Mouse (Mus musculus): ENCODE data around the gene Rab11fip4. TPM values are rescaled to one million over a fixed set of nuclear protein-coding genes. Genes with fewer than 3 reads are reported as not detected.

Gene Rab11fip4
- polyA plus RNA-seq, 1 experiment from 2014 or later: 16.3 TPM

GRCm38 (mm10) chr11:79725005-79725404, 134.0 kb downstream of the Rab11fip4 start:
- no peaks in the 10 kb centered on the region for H3K27me3 ChIP-seq (replicated peaks; ENCODE audit: low read depth, poor library complexity, severe bottlenecking)
- no peak for DNase-seq (ENCODE audit: low spot score)
- H3K4me1 ChIP-seq: peaks cover 18% of the 10 kb centered on the region
- H3K36me3 ChIP-seq (replicated peaks): no peaks in the 10 kb centered on the region
- WGBS: 92% methylated on average over 6 of the region's 6 CpGs
- no peaks in the 10 kb centered on the region for H3K9me3 ChIP-seq
- no peak overlapping the region for H3K27ac ChIP-seq (replicated peaks)
- H3K4me3 ChIP-seq: no peak overlapping the region

GRCm38 (mm10) chr11:79729231-79730047, 138.4 kb downstream of the Rab11fip4 start:
- no peak for DNase-seq (ENCODE audit: low spot score)
- H3K27ac ChIP-seq (replicated peaks): no peak overlapping the region
- H3K9me3 ChIP-seq: no peaks in the 10 kb centered on the region
- no peaks in the 10 kb centered on the region for H3K27me3 ChIP-seq (replicated peaks; ENCODE audit: low read depth, poor library complexity, severe bottlenecking)
- H3K36me3 ChIP-seq (replicated peaks): no peaks in the 10 kb centered on the region
- 0 out of 2 replicates have a peak, but pooled peaks cover 4% of the 10 kb centered on the region for H3K4me1 ChIP-seq
- H3K4me3 ChIP-seq: no peak overlapping the region
- WGBS: 88% methylated on average over 13 of the region's 13 CpGs

GRCm38 (mm10) chr11:79730462-79730861, 139.4 kb downstream of the Rab11fip4 start:
- no peaks in the 10 kb centered on the region for H3K9me3 ChIP-seq
- DNase-seq (ENCODE audit: low spot score): no peak
- H3K36me3 ChIP-seq (replicated peaks): no peaks in the 10 kb centered on the region
- no peak overlapping the region for H3K4me3 ChIP-seq
- H3K27ac ChIP-seq (replicated peaks): no peak overlapping the region
- WGBS: 78% methylated on average over 2 of the region's 2 CpGs
- H3K27me3 ChIP-seq (replicated peaks; ENCODE audit: low read depth, poor library complexity, severe bottlenecking): no peaks in the 10 kb centered on the region
- H3K4me1 ChIP-seq: 0 out of 2 replicates have a peak, but pooled peaks cover 4% of the 10 kb centered on the region

- H3K27ac ChIP-seq (replicated peaks): no peak overlapping the region
- H3K36me3 ChIP-seq (replicated peaks): no peaks in the 10 kb centered on the region
- H3K9me3 ChIP-seq: no peaks in the 10 kb centered on the region
- no peak overlapping the region for H3K4me3 ChIP-seq
- no peaks in the 10 kb centered on the region for H3K27me3 ChIP-seq (replicated peaks; ENCODE audit: low read depth, poor library complexity, severe bottlenecking)
- DNase-seq (ENCODE audit: low spot score): no peak
- H3K4me1 ChIP-seq: peaks cover 4% of the 10 kb centered on the region; the same call in 1 of the 2 replicates
- 87% methylated on average over 5 of the region's 5 CpGs for WGBS
These were observed 140.5 kb downstream of the Rab11fip4 start for GRCm38 (mm10) chr11:79731476-79731875.

GRCm38 (mm10) chr11:79733013-79733412, 142.0 kb downstream of the Rab11fip4 start:
- Histone ChIP-seq H3K9me3 (no peaks in the 10 kb centered on the region), H3K4me1 (peaks cover 20% of the 10 kb centered on the region), H3K36me3 (replicated peaks) (no peaks in the 10 kb centered on the region), H3K27ac (replicated peaks) (no peak overlapping the region), H3K27me3 (replicated peaks; ENCODE audit: low read depth, poor library complexity, severe bottlenecking) (no peaks in the 10 kb centered on the region), H3K4me3 (no peak overlapping the region)
- DNase-seq (ENCODE audit: low spot score): no peak
- WGBS: 90% methylated on average over 6 of the region's 6 CpGs

GRCm38 (mm10) chr11:79736232-79737006, 145.4 kb downstream of the Rab11fip4 start:
- no peaks in the 10 kb centered on the region for H3K36me3 ChIP-seq (replicated peaks)
- H3K4me1 ChIP-seq: peaks cover 36% of the 10 kb centered on the region
- no peaks in the 10 kb centered on the region for H3K9me3 ChIP-seq
- 91% methylated on average over 15 of the region's 15 CpGs for WGBS
- H3K27me3 ChIP-seq (replicated peaks; ENCODE audit: low read depth, poor library complexity, severe bottlenecking): no peaks in the 10 kb centered on the region
- no peak overlapping the region for H3K4me3 ChIP-seq
- no peak for DNase-seq (ENCODE audit: low spot score)
- H3K27ac ChIP-seq (replicated peaks): peak overlapping the region; percentile 63; the same call in 1 of the 2 replicates

- WGBS: 71% methylated on average over 12 of the region's 12 CpGs
- peak; percentile 38 for DNase-seq (ENCODE audit: low spot score)
- peak overlapping the region; percentile 63 for H3K27ac ChIP-seq (replicated peaks)
- H3K4me3 ChIP-seq: no peak overlapping the region
- no peaks in the 10 kb centered on the region for H3K9me3 ChIP-seq
- H3K36me3 ChIP-seq (replicated peaks): no peaks in the 10 kb centered on the region
- H3K4me1 ChIP-seq: peaks cover 36% of the 10 kb centered on the region
- no peaks in the 10 kb centered on the region for H3K27me3 ChIP-seq (replicated peaks; ENCODE audit: low read depth, poor library complexity, severe bottlenecking)
These were observed 146.2 kb downstream of the Rab11fip4 start for GRCm38 (mm10) chr11:79737126-79737697.

GRCm38 (mm10) chr11:79737865-79738502, 147.0 kb downstream of the Rab11fip4 start:
- Histone ChIP-seq H3K4me1 (peaks cover 36% of the 10 kb centered on the region), H3K27ac (replicated peaks) (peak overlapping the region; percentile 79; the same call in 1 of the 2 replicates), H3K4me3 (no peak overlapping the region), H3K9me3 (no peaks in the 10 kb centered on the region), H3K36me3 (replicated peaks) (no peaks in the 10 kb centered on the region), H3K27me3 (replicated peaks; ENCODE audit: low read depth, poor library complexity, severe bottlenecking) (no peaks in the 10 kb centered on the region)
- WGBS: 91% methylated on average over 6 of the region's 6 CpGs
- no peak for DNase-seq (ENCODE audit: low spot score)

- DNase-seq (ENCODE audit: low spot score): peak; percentile 61
These were observed 147.9 kb downstream of the Rab11fip4 start for GRCm38 (mm10) chr11:79738725-79739558.

GRCm38 (mm10) chr11:79740740-79741512, 149.9 kb downstream of the Rab11fip4 start:
- peaks cover 36% of the 10 kb centered on the region for H3K4me1 ChIP-seq
- 88% methylated on average over 10 of the region's 10 CpGs for WGBS
- no peaks in the 10 kb centered on the region; the same call in 1 of the 2 replicates for H3K9me3 ChIP-seq
- no peak overlapping the region for H3K4me3 ChIP-seq
- 0 out of 2 replicates have a peak overlapping the region, but pooled peaks have one; percentile 19 for H3K27ac ChIP-seq (replicated peaks)
- no peaks in the 10 kb centered on the region for H3K36me3 ChIP-seq (replicated peaks)
- H3K27me3 ChIP-seq (replicated peaks; ENCODE audit: low read depth, poor library complexity, severe bottlenecking): no peaks in the 10 kb centered on the region
- no peak for DNase-seq (ENCODE audit: low spot score)

More at GRCm38 (mm10) chr11:79738725-79739558, 147.9 kb downstream of the Rab11fip4 start:
- Histone ChIP-seq H3K27ac (replicated peaks) (peak overlapping the region; percentile 79), H3K4me1 (peaks cover 36% of the 10 kb centered on the region), H3K4me3 (no peak overlapping the region), H3K36me3 (replicated peaks) (no peaks in the 10 kb centered on the region), H3K9me3 (no peaks in the 10 kb centered on the region), H3K27me3 (replicated peaks; ENCODE audit: low read depth, poor library complexity, severe bottlenecking) (no peaks in the 10 kb centered on the region)
- 64% methylated on average over 19 of the region's 19 CpGs for WGBS

Measured in embryonic facial prominence, embryonic 10.5 days (tissue).